Mouse (Mus musculus): Measurements from ENCODE around the gene Fam107a. TPM values are rescaled to one million over a fixed set of nuclear protein-coding genes. Genes with fewer than 3 reads are reported as not detected.

Fam107a gene
- polyA plus RNA-seq, 1 experiment: not detected

GRCm38 (mm10) chr14:8246878-8247277 lies 70.9 kb downstream of the Fam107a start:
- Histone ChIP-seq H3K4me1 (no peaks in the 10 kb centered on the region), H3K36me3 (replicated peaks; ENCODE audit: low read length) (no peaks in the 10 kb centered on the region), H3K27me3 (replicated peaks) (peaks cover 35% of the 10 kb centered on the region), H3K9me3 (no peaks in the 10 kb centered on the region), H3K4me3 (replicated peaks) (no peak overlapping the region)
- no peak for TF ChIP-seq FLI1 (IDR thresholded peaks at IDR 0.05; ENCODE audit: low read length)
- TF ChIP-seq GATA1 (IDR thresholded peaks at IDR 0.05; ENCODE audit: borderline replicate concordance, low read length): no peak

Other genes starting within 250 kb of the Fam107a start
- gene Rpp14, start 237.7 kb downstream of the Fam107a start, polyA plus RNA-seq (2012; ENCODE audit: insufficient read depth, low replicate concordance): 1.2 TPM in 1 of 2 replicates, not detected in the other
- 3.5 and 7.4 TPM in 2 replicates for gene Pxk, start 219.8 kb downstream of the Fam107a start, polyA plus RNA-seq (2012; ENCODE audit: insufficient read depth, low replicate concordance)
- gene Pdhb, start 145.0 kb downstream of the Fam107a start, polyA plus RNA-seq (2012; ENCODE audit: insufficient read depth, low replicate concordance): 47.0 TPM in 1 of 2 replicates, not detected in the other
- 0.16 TPM in 1 of 2 replicates, not detected in the other for gene Kctd6, start 103.9 kb downstream of the Fam107a start, polyA plus RNA-seq (2012; ENCODE audit: insufficient read depth, low replicate concordance)
- gene Acox2, start 58.7 kb downstream of the Fam107a start, polyA plus RNA-seq (2012; ENCODE audit: insufficient read depth, low replicate concordance): not detected in 2 replicates
- gene Oit1, start 60.7 kb upstream of the Fam107a start, polyA plus RNA-seq (2012; ENCODE audit: insufficient read depth, low replicate concordance): not detected in 2 replicates

All from megakaryocyte, embryonic 14.5 days (primary cell).